ENCODE assay signal across 7 mouse cellular contexts in the genomic region with DNA sequence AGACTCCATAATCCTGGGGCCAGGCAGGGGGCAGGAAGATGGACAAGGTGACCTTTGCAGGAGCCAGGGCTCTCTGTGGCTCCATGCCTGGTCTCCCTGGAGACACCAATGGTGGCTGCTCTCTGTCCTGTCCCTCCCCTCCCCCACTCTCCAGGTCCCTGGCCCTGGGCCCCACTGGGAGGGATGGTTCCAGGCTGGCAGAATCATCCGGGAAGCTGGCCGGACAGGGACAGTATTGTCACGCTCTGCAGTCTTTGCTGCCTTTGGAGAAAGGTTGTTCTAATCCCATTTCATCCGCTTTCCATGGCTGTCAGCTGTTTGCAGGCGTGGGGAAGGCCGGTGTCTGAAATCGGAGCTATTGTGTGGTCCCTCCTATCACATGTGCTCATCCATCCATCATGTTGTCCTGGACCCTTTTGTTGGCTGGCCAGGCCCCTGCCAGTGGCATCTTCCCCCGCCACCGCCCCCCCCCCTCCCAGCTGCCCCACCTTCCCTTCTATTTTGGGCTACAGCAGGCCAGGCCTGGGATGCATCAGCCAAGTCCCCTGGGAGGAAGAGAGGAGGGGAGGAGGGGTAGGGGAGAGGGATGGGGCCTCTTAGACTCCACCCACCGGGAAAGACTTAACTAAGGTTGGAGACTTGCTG. TPM values are rescaled to one million over a fixed set of nuclear protein-coding genes. Genes with fewer than 3 reads are reported as not detected.
DNase-seq lines count a peak whose midpoint lies in the region; ATAC-seq lines count a peak whose summit lies in the region.

No protein-coding gene starts in this region.

- peaks cover 23% of the 10 kb centered on the region for H3K4me1 ChIP-seq in embryonic facial prominence, embryonic 15.5 days
- peaks cover 49% of the 10 kb centered on the region for H3K4me1 ChIP-seq in hindbrain, embryonic 13.5 days (replicated peaks)
- peaks cover 26% of the 10 kb centered on the region for H3K4me1 ChIP-seq in midbrain, embryonic 14.5 days (ENCODE audit: control insufficient read depth, insufficient read depth, low read length)

- no peaks in the 10 kb centered on the region for H3K27me3 ChIP-seq in embryonic facial prominence, embryonic 15.5 days
- no peaks in the 10 kb centered on the region for H3K27me3 ChIP-seq in hindbrain, embryonic 13.5 days
- no peaks in the 10 kb centered on the region for H3K27me3 ChIP-seq in midbrain, embryonic 14.5 days (ENCODE audit: control insufficient read depth, insufficient read depth, low read length)

- peak; percentile 66 for ATAC-seq in embryonic facial prominence, embryonic 15.5 days (ENCODE audit: insufficient number of reproducible peaks, low FRiP score, low TSS enrichment, low read depth)
- peak; percentile 75 for ATAC-seq in hindbrain, embryonic 13.5 days (ENCODE audit: low FRiP score)
- ATAC-seq in midbrain, embryonic 14.5 days (ENCODE audit: low FRiP score, low TSS enrichment): peak; percentile 88
- ATAC-seq in inflammation-experienced regulatory T-cells, adult 6 months: no peak

- no peak overlapping the region for H3K9ac ChIP-seq in embryonic facial prominence, embryonic 15.5 days
- H3K9ac ChIP-seq in hindbrain, embryonic 13.5 days: 0 out of 2 replicates have a peak overlapping the region, but pooled peaks have one; percentile 40
- no peak overlapping the region for H3K9ac ChIP-seq in midbrain, embryonic 14.5 days (replicated peaks; ENCODE audit: low read length)

- DNase-seq in lung, postnatal 10 days: peak; percentile 48
- DNase-seq in lung, postnatal 14 days: no peak
- peak; percentile 82 for DNase-seq in midbrain, embryonic 14.5 days
- DNase-seq in thymus, postnatal 14 days: no peak

- H3K4me3 ChIP-seq in embryonic facial prominence, embryonic 15.5 days (replicated peaks): no peak overlapping the region
- no peak overlapping the region for H3K4me3 ChIP-seq in hindbrain, embryonic 13.5 days
- no peak overlapping the region for H3K4me3 ChIP-seq in midbrain, embryonic 14.5 days (replicated peaks; ENCODE audit: low read depth, low read length)

- H3K36me3 ChIP-seq in embryonic facial prominence, embryonic 15.5 days: no peaks in the 10 kb centered on the region
- H3K36me3 ChIP-seq in hindbrain, embryonic 13.5 days: no peaks in the 10 kb centered on the region
- H3K36me3 ChIP-seq in midbrain, embryonic 14.5 days (ENCODE audit: control insufficient read depth, insufficient read depth, low read length): no peaks in the 10 kb centered on the region

- no peaks in the 10 kb centered on the region for H3K9me3 ChIP-seq in embryonic facial prominence, embryonic 15.5 days (replicated peaks)
- H3K9me3 ChIP-seq in hindbrain, embryonic 13.5 days: no peaks in the 10 kb centered on the region
- no peaks in the 10 kb centered on the region for H3K9me3 ChIP-seq in midbrain, embryonic 14.5 days (ENCODE audit: control insufficient read depth, low read length)

- H3K27ac ChIP-seq in embryonic facial prominence, embryonic 15.5 days (replicated peaks): peak overlapping the region; percentile 41; the same call in 1 of the 2 replicates
- peak overlapping the region; percentile 84 for H3K27ac ChIP-seq in hindbrain, embryonic 13.5 days
- H3K27ac ChIP-seq in midbrain, embryonic 14.5 days (replicated peaks; ENCODE audit: low read depth, low read length): peak overlapping the region; percentile 75

- H3K4me2 ChIP-seq in embryonic facial prominence, embryonic 15.5 days (replicated peaks): no peak overlapping the region
- no peak overlapping the region for H3K4me2 ChIP-seq in hindbrain, embryonic 13.5 days
- H3K4me2 ChIP-seq in midbrain, embryonic 14.5 days (ENCODE audit: low read length): 0 out of 2 replicates have a peak overlapping the region, but pooled peaks have one; percentile 6

- WGBS in embryonic facial prominence, embryonic 15.5 days: 15% methylated on average over 10 of the region's 10 CpGs
- WGBS in hindbrain, embryonic 13.5 days: 10% methylated on average over 10 of the region's 10 CpGs
- 6% methylated on average over 10 of the region's 10 CpGs for WGBS in midbrain, embryonic 14.5 days

RNA-seq across cellular contexts. Expression of a gene that starts 26.3 kb away (rescaled TPM):
- 4.8 and 5.1 TPM in 2 replicates for polyA plus RNA-seq in embryonic facial prominence, embryonic 15.5 days (2015; fragmentation: Nextera tagmentation; extraction: Ambion mirVana)
- 4.2 TPM in 2 replicates for polyA plus RNA-seq in hindbrain, embryonic 13.5 days (2015; fragmentation: Nextera tagmentation; extraction: Ambion mirVana)
- 3.5 and 5.3 TPM in 2 replicates for polyA plus RNA-seq in midbrain, embryonic 14.5 days (2014; fragmentation: Nextera tagmentation; extraction: Ambion mirVana)
- polyA plus RNA-seq in inflammation-experienced regulatory T-cells, adult 6 months (2017; shearing (Covaris generic)): under 1 TPM in 1 of 3 experiments, not detected in 2; 0.08 TPM

Comparison
In these comparisons a context has a peak if more than half of its experiments do, and no peak if none do; other contexts are left out.
1. DNase-seq: peak in lung, postnatal 10 days (single experiment) and midbrain, embryonic 14.5 days (single experiment); none in lung, postnatal 14 days (single experiment) and thymus, postnatal 14 days (single experiment).
2. Peak in every context shown above with its lines, with median percentiles within 50 percentile points of each other: H3K27ac ChIP-seq.